Mouse (Mus musculus) gastrocnemius, adult 2 months (tissue): ENCODE results near the gene Hoxa10. TPM values are rescaled to one million over a fixed set of nuclear protein-coding genes. Genes with fewer than 3 reads are reported as not detected.

Experiments used
- DNase-seq: peaks from one replicate; pipeline ENCODE4 v3.0.0; 2022
- H3K27ac ChIP-seq: fragments of 200-600 bp; 2 replicates; pipeline ENCODE4 v1.8.1; 2022; ENCODE audit warnings: mild to moderate bottlenecking
- H3K4me3 ChIP-seq: fragments of 200-600 bp; 2 replicates; pipeline ENCODE4 v1.8.1; 2022; ENCODE audit warnings: mild to moderate bottlenecking, moderate library complexity
- CTCF ChIP-seq: fragments of 200-600 bp; IDR thresholded peaks from 2 replicates; pipeline ENCODE4 v1.8.1; 2022; ENCODE audit warnings: antibody characterized with exemption, mild to moderate bottlenecking, moderate library complexity
- intact Hi-C: fragments of 180-260 bp; cut with DNase I; formaldehyde crosslinking; loops from one replicate; pipeline ENCODE4 v1.15.1; 2025
- long read RNA-seq, 2 experiments: library from polyadenylated mRNA; stranded (forward); transcript quantifications; one replicate each; pipeline ENCODE4 v2.0.0; 2021
- total RNA-seq, 2 experiments: library from RNA; stranded (reverse); gene quantifications; 2 replicates each; pipeline ENCODE4 v1.2.3; 2021

Hoxa10 gene
- 10 to 100 TPM; 17.4 to 17.7 TPM for total RNA-seq
- long read RNA-seq, experiment 1, transcript Hoxa10-202 (2 exons, 2,565 nt) = major isoform, 19 of 34 reads
- long read RNA-seq, experiment 1, transcript Hoxa10-201 (2 exons, 1,436 nt) = minor isoform, 9 of 34 reads
- long read RNA-seq, experiment 1, partial matches to known transcripts = 0 of 34 reads
- long read RNA-seq, experiment 1, other reads (novel, unspliced or antisense) = 5 of 34 reads
- long read RNA-seq, experiment 2, transcript Hoxa10-201 (2 exons, 1,436 nt) = minor isoform, 9 of 31 reads
- long read RNA-seq, experiment 2, transcript Hoxa10-202 (2 exons, 2,565 nt) = major isoform, 12 of 31 reads
- long read RNA-seq, experiment 2, partial matches to known transcripts = 0 of 31 reads
- long read RNA-seq, experiment 2, other reads (novel, unspliced or antisense) = 9 of 31 reads

DNA sequence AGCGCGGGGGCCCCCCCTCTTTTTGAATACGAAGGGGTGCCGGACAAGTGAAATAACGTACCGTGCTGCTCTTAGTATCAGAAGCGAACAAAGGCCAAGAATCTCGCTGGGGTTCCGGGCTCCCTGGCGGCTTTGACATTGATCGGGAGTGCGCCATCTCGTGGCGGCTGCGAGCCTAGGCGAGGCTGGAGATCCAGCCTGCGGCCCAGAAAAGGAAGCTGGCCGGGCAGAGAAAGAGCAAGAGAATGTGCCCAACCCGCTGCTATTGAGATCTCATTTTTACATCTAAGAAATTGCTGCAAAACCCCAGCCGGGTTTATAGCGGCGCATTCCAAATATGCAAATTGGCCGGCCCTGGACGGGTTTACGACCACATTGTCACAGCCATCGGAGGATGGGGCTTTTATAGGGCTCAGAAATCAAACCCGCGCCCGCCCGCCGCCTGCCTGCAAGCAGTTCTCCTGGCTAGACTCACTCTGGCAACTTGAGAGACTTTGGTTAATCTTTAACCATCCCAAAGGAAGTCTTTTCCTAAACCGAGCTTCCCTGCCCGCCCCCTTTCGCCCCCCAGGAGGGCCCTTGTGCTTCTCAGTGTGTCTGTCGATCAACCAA is at the start of gene Hoxa10:
Gene Hoxa10, minus strand, starts transcription at position 466 of the 612 bp plus-strand sequence.
- H3K4me3 ChIP-seq = peak within 1 kb of the TSS; percentile 73
- intact Hi-C loops = no loop called here
- peak; percentile 94 for DNase-seq
- peak; percentile 96 for TF ChIP-seq CTCF
- peak within 1 kb of the TSS; percentile 93 for H3K27ac ChIP-seq

DNA sequence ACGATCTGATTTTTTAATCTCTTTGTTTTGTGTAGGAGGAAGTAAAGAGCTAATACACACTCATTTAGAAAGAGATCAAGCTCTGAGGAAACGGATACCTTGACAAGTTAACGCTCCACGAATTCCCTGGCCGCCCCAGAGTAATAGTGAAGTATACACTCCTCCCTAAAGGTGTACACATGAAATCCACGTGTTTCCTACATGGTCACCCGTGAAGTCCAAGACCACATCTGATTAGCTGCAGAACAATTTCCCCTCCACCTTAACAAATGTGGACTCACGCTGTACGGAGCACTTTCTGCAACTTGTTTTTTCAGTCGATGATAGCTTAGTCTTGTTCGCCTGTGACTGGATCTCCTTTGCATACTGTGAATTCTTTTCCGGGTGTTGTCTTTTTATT is 49.5 kb upstream of the Hoxa10 start:
- no peak for DNase-seq
- intact Hi-C loops = no loop called here
- TF ChIP-seq CTCF = no peak

DNA sequence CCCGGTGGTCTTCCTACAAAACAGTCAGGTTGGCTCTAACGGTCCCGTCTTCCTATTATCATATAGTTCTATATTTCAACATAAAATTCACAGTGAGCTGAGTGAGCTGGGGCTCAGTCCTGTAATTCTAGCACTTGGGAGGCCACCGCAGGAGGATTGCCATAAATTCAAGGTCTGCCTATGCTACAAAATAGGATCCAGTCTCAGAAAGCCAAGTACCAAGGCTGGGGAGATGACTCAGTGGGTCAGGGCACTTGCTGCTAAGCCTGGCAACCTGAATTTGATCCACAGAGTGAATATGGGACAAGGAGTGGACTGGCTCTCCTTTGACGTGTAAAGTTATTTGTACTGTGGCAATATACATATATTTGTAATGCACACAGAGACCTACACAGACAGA is 43.2 kb upstream of the Hoxa10 start:
- 0 out of 2 replicates have a peak overlapping the region, but pooled peaks have one; percentile 1 for H3K27ac ChIP-seq
- no peak for TF ChIP-seq CTCF
- DNase-seq = peak; percentile 39
- intact Hi-C loops = no loop called here
- no peak overlapping the region for H3K4me3 ChIP-seq

More for the DNA sequence above, 49.5 kb upstream of the Hoxa10 start:
- no peak overlapping the region for H3K4me3 ChIP-seq
- H3K27ac ChIP-seq = no peak overlapping the region

DNA sequence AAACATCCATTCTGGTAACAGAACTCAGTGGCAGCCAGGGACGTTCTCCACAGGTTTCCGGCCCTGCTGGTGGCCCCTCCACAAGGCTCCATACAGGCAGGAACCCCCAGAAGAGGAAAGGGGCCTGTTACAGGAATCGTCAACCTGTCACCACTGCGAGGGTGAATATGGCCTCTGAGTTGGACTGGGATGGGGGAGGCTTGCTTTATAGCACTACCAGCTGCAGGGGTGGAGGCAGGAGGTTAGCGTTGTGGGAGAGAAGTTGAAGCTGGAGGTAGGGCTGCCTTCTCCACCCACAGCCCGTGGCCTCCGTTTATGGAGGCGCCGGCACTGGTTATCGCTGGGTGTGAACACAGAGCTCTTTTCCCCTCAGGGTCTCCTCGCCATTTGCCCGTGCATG is 40.4 kb upstream of the Hoxa10 start:
- no peak for DNase-seq
- no peak overlapping the region for H3K4me3 ChIP-seq
- H3K27ac ChIP-seq = no peak overlapping the region
- no peak for TF ChIP-seq CTCF
- intact Hi-C loops = no loop called here

DNA sequence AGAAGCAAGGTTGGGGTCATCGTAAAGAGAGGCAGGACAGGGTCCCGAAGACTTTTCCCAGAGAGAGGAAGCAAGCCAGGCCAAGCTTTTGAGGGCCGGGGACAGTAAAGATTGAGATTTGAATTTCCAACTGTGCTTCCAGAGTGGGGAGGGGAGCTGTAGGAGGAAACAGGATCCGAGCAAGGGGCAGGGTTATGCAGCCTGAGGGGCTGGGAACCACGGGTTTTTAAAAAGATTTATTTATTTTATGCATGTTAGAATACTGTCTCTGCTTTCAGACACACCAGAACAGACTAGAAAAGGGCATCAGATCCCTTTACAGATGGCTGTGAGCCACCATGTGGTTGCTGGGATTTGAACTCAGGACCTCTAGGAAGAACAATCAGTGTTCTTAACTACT is 36.3 kb upstream of the Hoxa10 start:
- H3K4me3 ChIP-seq = no peak overlapping the region
- no peak for TF ChIP-seq CTCF
- no peak for DNase-seq
- no peak overlapping the region for H3K27ac ChIP-seq
- intact Hi-C loops = no loop called here

DNA sequence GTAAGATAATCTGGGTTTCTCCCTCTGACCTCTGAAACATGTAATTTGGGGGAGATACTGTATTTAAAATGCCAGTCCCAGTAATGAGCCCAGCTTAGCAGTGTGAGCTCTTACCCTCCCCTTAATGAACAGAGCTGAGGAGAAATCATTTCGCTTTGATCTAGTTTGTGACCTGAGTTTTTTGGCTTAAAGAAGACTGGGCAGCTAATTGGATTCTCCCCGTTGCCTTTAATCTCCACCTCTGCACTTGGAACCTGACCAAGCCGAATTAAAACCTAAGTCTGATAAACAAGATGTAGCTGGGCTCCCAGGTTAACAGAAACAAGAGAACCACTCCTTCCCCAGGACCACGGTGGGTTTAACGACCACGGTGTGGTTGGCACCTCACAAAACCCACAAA is 35.7 kb upstream of the Hoxa10 start:
- no peak for DNase-seq
- TF ChIP-seq CTCF = no peak
- Histone ChIP-seq H3K4me3 (no peak overlapping the region), H3K27ac (no peak overlapping the region)
- intact Hi-C loops = no loop called here

DNA sequence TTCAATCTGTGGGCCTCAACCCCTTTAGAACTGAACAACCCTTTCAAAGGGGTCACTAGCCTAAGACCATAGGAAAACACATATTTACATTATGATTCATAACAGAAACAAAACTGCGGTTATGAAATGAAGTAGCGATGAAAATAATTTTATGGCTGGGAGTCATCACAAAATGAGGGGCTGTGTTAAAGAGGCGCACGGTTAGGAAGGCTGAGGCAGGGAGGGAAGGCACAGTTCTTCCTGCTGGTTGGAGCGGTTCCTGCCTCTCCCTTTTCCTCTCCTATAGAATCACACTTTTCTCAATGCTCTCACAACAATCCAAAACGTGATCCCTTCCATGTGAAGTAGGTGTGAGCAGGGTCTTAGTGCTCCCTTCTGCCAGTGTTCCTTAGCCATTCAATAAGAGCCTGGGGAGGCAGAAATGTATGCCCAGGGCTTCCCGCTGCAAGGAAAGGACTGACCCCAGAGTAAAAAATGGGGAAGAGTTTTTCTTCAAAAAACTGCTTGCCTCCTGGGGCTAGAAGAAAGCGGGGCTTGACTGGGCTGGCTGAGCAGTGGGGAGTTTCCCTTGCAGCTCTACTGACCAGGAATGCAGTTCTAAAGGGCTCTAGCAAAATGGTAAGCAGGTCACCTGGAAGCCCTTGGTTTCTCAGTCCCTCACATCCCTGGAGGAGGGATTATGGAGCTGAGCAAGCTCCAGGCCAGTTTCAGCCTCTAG is 35.1 kb upstream of the Hoxa10 start:
- no peak for TF ChIP-seq CTCF
- intact Hi-C loops = no loop called here

DNA sequence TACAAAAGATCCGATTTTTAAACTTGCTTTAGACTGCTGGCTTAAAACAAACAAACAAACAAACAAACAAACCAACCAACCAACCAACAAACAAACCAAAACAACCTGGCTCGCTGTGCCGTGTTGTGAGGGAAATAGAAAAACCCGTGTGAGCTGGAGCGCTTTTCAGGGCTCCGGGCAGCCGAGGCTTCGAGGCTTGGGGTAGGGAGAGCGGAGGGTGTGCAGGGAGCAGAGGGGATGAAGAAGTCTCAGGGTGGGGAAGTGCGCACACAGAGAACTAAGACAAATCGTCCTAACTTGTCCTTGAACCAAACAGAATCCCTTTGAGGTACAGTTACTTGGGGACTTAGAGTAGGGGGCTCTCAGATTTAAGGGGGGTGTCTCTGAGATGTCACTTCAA is 33.9 kb upstream of the Hoxa10 start:
- H3K4me3 ChIP-seq = no peak overlapping the region; the same call in 1 of the 2 replicates
- no peak overlapping the region for H3K27ac ChIP-seq
- intact Hi-C loops = loop anchor here (5.0 kb wide), 1 partner anchor 38 kb away; the partner anchor contains the start of gene Evx1
- no peak for DNase-seq
- no peak for TF ChIP-seq CTCF

More for the DNA sequence above, 35.1 kb upstream of the Hoxa10 start:
- no peak overlapping the region for H3K27ac ChIP-seq
- DNase-seq = no peak
- H3K4me3 ChIP-seq = no peak overlapping the region

DNA sequence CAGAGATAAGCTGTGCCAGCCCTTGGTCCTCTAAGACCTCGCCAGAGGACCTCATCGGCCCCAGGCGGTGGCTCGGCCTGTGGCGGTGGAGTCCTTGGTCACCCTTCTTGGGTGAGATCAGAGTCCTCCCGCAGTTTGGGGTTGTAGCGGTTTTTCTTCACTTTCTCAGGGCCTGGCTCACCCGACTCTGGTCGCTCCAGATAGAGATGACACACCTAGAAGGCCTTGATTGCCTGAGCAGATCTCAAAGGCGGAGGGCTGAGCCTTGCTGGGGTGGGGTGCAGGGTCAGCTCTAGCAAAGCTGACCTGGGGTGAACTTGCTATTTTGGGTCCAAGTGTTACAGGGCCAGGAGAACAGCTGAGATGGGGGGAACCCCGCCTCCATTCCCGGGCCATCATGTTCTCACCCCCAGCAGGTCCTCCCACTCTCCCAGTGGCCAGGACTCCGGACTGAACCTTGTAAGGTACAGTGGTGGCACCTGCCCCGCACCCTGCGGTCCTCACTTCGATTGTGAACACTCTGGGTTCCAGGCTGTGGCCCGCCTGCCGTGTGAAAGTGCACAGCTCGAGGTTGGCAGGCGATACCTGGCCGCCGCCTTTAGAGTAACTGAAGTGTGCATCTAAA is 33.1 kb upstream of the Hoxa10 start:
- TF ChIP-seq CTCF = no peak
- H3K27ac ChIP-seq = no peak overlapping the region
- H3K4me3 ChIP-seq = peak overlapping the region; percentile 19
- DNase-seq = peak; percentile 31
- intact Hi-C loops = loop anchor here (5.0 kb wide), 1 partner anchor 39 kb away; the partner anchor contains the start of gene Evx1

DNA sequence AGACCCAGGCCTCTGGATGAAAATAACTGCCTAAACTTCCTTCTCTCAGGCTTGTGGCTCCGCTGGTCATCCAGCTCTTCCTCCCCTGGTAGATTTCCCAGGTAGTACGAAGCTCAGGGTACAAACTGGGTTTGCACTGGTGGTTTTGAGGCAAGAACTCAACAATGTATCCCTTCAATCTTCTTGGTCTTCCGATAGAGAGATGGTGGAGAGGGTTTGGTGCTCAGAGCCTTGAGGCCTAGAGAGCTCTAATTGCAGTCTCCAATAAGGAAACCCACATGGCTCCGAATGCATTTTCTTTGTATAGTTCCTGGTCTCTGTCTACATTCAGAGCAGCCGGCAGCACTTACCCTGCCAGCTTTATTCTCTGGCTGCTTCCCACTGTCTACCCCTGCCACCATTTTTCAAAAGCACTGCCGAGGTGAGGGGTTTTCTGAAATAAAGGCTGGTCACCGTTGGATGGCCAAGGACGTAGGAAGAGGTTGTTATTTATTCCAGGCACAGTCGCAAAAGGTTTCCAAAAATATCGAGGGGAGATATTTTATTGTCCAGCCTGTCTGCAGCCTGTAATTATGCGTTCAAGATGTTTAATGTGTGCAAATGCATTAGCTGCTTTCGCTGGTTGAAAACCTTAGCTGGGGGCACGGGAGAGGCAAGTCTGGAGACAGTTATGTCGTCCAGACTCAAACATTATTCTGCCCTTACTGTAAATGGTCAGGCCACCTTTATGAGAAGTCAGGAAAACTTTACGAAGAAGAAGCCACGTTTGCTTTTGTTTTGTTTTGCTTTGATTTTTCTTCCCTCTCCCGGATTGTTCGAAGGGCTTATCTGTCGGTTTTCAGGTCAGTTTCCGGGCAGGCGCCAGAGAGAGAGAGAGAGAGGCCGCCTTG is 32.4 kb upstream of the Hoxa10 start:
- DNase-seq = no peak
- no peak for TF ChIP-seq CTCF
- intact Hi-C loops = loop anchor here (5.0 kb wide), 1 partner anchor 39 kb away; the partner anchor contains the start of gene Evx1
- Histone ChIP-seq H3K27ac (no peak overlapping the region), H3K4me3 (no peak overlapping the region)
